Mouse (Mus musculus) thymus, adult 18-20 months (tissue): Measurements from ENCODE around the gene H2al1o.
"Not testable (repeated sequence)": the region's sequence is repeated elsewhere in the genome, so short reads cannot be mapped to it uniquely, and the experiment has no call there.

Experiments
- DNase-seq, 2 experiments: peaks; one replicate each; pipeline ENCODE4 v3.0.0; 2022; ENCODE audit warnings: mixed read lengths in 2 of 2

The H2al1o gene

DNA sequence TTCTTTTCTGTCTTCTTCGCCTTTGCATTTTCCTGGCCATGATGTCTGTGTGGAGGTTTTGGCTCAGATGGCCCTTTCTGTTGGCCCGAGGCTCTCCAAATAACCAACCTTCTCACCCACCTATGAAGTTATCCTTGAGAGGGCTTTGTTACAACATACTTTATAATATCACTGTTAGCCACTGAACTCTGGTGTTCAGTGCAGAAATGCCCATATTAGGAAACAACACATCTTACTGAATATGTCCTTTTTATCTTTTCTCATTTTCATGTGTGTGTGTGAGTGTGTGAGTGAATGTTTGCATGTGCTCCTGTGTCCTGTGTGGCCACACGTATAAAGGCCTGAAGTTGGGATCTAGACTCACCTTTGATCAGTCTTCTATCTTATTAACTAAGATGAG lies at the start of gene H2al1o:
Gene H2al1o (minus strand): TSS at position 101 of the 400 bp plus-strand sequence.
- not testable (repeated sequence) for DNase-seq

DNA sequence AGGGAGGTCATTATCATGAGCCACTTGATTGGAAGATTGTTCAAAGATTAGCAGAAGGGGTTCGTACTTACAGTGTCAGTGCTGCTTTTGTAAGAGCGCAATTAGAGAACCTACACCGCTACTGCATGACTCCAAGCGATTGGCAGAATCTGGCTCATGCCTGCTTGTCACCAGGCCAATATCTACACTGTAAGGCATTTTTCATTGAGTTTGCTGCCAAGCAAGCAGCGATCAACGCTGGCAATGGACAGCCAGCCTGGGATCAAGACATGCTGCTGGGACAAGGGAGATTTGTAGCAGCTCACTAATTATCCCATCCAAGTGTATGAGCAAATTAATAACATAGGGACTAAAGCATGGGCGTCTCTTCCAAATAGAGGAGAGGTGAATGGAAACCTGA lies 25.8 kb upstream of the H2al1o start:
- DNase-seq: not testable (repeated sequence)

DNA sequence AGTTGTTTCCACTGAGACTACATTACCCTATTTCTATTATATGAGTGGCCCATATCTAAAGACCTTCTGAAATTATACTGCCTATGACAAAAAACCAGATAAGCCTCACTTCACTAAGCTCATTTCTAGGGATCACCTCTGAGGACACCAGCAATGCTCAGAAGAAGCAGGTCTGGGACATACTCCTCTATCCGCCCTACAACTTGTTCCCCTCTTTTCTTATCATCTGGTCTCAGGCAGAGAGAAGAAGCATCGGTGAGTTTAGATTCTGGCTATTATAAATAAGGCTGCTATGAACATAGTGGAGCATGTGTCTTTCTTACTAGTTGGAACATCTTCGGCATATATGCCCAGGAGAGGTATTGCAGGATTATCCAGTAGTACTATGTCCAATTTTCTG lies 35.3 kb downstream of the H2al1o start:
- DNase-seq: no peak
